Mouse (Mus musculus): ENCODE results near the gene Hsd11b1.

GRCm38 (mm10) chr1:193201383-193201778 lies 62.5 kb downstream of the Hsd11b1 start, which contains the start of gene Traf3ip3:
- no peak for TF ChIP-seq CTCF (IDR thresholded peaks at IDR 0.05; ENCODE audit: borderline replicate concordance, insufficient read depth, low read length)
- TF ChIP-seq POLR2A (IDR thresholded peaks at IDR 0.05; ENCODE audit: low read depth, low read length): no peak
